20 mouse cellular contexts compared by ENCODE assay signal in the genomic region with DNA sequence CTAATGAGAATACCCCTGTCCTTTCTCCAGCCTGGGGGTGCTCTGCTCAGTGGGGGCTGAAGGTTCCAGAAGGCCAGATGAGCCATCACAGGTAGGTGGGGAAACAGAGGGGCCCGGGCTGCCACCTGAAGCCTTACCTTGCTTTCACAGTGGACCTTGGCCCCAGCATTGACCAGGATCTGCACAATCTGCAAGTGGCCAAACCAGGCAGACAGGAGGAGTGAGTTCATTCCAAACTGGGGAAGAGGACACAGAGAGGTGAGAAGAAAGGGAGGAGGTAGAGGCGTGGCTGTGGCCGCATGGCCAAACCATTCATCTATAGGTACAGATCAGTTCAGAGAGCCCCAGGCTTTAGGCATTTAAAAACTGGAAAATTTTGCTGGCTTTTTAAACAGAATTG. TPM values are rescaled to one million over a fixed set of nuclear protein-coding genes. Genes with fewer than 3 reads are reported as not detected.
"Had no signal": no experiment of that assay in that cellular context is flagged by ENCODE, and none has a peak within 500 bp of the region (broad histone marks: within the 10 kb centered on the region; RNA-seq: fewer than 3 reads in every experiment).

No protein-coding gene starts in this region.

- H3K36me3 ChIP-seq: kidney, embryonic 15.5 days; liver, embryonic 13.5 days had no signal

- DNase-seq: kidney, adult 11 months; kidney, adult 8-10 months; kidney, postnatal 10 days; kidney, postnatal 36 days; liver, embryonic 13.5 days; lung, adult 2 months; lung, postnatal 14 days; lung, postnatal 4 days; midbrain, embryonic 14.5 days; thymus, adult 2 months; thymus, postnatal 14 days; thymus, postnatal 4 days had no signal

- H3K9me3 ChIP-seq: kidney, embryonic 15.5 days; liver, embryonic 13.5 days had no signal

- H3K4me2 ChIP-seq: kidney, embryonic 15.5 days; liver, embryonic 13.5 days; midbrain, embryonic 11.5 days had no signal

- H3K27ac ChIP-seq: kidney, embryonic 15.5 days; liver, embryonic 13.5 days had no signal

- H3K4me1 ChIP-seq: liver, embryonic 13.5 days had no signal

- H3K4me3 ChIP-seq: kidney, embryonic 15.5 days; liver, embryonic 13.5 days had no signal

- H3K27me3 ChIP-seq: kidney, embryonic 15.5 days had no signal

- H3K9ac ChIP-seq: kidney, embryonic 15.5 days; liver, embryonic 13.5 days had no signal

RNA-seq across cellular contexts. Expression of a gene that starts 7.5 kb away (rescaled TPM):
- total RNA-seq: liver, adult 2 months; megakaryocyte progenitor cell, adult 5-6 weeks; megakaryocyte-erythroid progenitor cell, adult 5-6 weeks had no signal
- polyA plus RNA-seq: kidney, embryonic 15.5 days; limb, embryonic 11.5 days; liver, adult 2 months; liver, embryonic 13.5 days; lung, embryonic 16.5 days; midbrain, embryonic 11.5 days; small intestine, adult 2 months had no signal
